Mouse (Mus musculus) intestine, embryonic 14.5 days (tissue): ENCODE measurements around the gene Olfr1364. TPM values are rescaled to one million over a fixed set of nuclear protein-coding genes. Genes with fewer than 3 reads are reported as not detected.

Source experiments
- ATAC-seq: fragments of 200-750 bp; cut with Nextera tagmentation; replicated peaks from 2 replicates; pipeline ENCODE4 v1.8.0; 2017; ENCODE audit warnings: low read depth, moderate number of reproducible peaks, moderate TSS enrichment, moderate library complexity; ENCODE audit not compliant: low FRiP score, low TSS enrichment
- DNase-seq: peaks from one replicate; pipeline ENCODE4 v3.0.0-alpha.2; 2018; ENCODE audit warnings: low spot score
- H3K27ac ChIP-seq: fragments of 300-500 bp; sonication (generic); 2 replicates; pipeline ENCODE4 v1.5.1; 2014; ENCODE audit warnings: low read depth, mild to moderate bottlenecking, control low read depth
- H3K27me3 ChIP-seq: fragments of 300-500 bp; sonication (generic); replicated peaks from 2 replicates; pipeline ENCODE4 v1.6.1; 2014; ENCODE audit warnings: low read length, control low read depth; ENCODE audit not compliant: control insufficient read depth, insufficient read depth
- H3K36me3 ChIP-seq: fragments of 300-500 bp; sonication (generic); 2 replicates; pipeline ENCODE4 v1.6.1; 2014; ENCODE audit warnings: low read length, control low read depth; ENCODE audit not compliant: control insufficient read depth, insufficient read depth
- H3K4me1 ChIP-seq: fragments of 300-500 bp; sonication (generic); replicated peaks from 2 replicates; pipeline ENCODE4 v1.6.1; 2014; ENCODE audit warnings: low read length, control low read depth, mixed read lengths; ENCODE audit not compliant: control insufficient read depth, insufficient read depth
- H3K4me2 ChIP-seq: fragments of 300-500 bp; sonication (generic); 2 replicates; pipeline ENCODE4 v1.6.1; 2014; ENCODE audit warnings: low read length
- H3K4me3 ChIP-seq: fragments of 300-500 bp; sonication (generic); 2 replicates; pipeline ENCODE4 v1.5.1; 2014; ENCODE audit warnings: low read depth, low read length, control low read depth, mixed read lengths
- H3K9ac ChIP-seq: fragments of 300-500 bp; sonication (generic); 2 replicates; pipeline ENCODE4 v1.6.1; 2014; ENCODE audit warnings: mild to moderate bottlenecking, low read length
- H3K9me3 ChIP-seq: fragments of 300-500 bp; sonication (generic); 2 replicates; pipeline ENCODE4 v1.6.1; 2016; ENCODE audit warnings: low read length, control low read depth; ENCODE audit not compliant: control insufficient read depth
- WGBS: fragments of 180-500 bp; shearing (Covaris S2); extraction: QIAGEN DNeasy Blood & Tissue Kit; methylation state at CpG from one replicate; pipeline ENCODE4 v1.1.7; 2014; 5-methylcytosine and 5-hydroxymethylcytosine counted together
- polyA plus RNA-seq: library from polyadenylated mRNA; unstranded; fragments of >200 nt; fragmentation: Nextera tagmentation; extraction: Ambion mirVana; gene quantifications from 2 replicates; pipeline ENCODE4 v1.2.1, GENCODE M21; 2014

Gene Olfr1364
- polyA plus RNA-seq: not detected in 2 replicates

GRCm38 (mm10) chr13:21581659-21582058 lies at the start of gene Olfr1364:
Gene Olfr1364 (minus strand): TSS chr13:21581759.
- H3K9ac ChIP-seq: no peak within 1 kb of the TSS
- no peaks in the 10 kb centered on the region for H3K36me3 ChIP-seq
- DNase-seq (no peak), ATAC-seq (no peak)
- no peaks in the 10 kb centered on the region for H3K9me3 ChIP-seq
- no peak within 1 kb of the TSS for H3K4me2 ChIP-seq
- H3K4me1 ChIP-seq: no peaks in the 10 kb centered on the region
- 83% methylated on average over 2 of the region's 2 CpGs for WGBS
- H3K27ac ChIP-seq: no peak within 1 kb of the TSS
- H3K27me3 ChIP-seq: no peaks in the 10 kb centered on the region
- no peak within 1 kb of the TSS for H3K4me3 ChIP-seq

- H3K4me3 ChIP-seq: no peak within 1 kb of the TSS
- no peak within 1 kb of the TSS for H3K9ac ChIP-seq
- ATAC-seq (no peak), DNase-seq (no peak)
- no peaks in the 10 kb centered on the region for H3K36me3 ChIP-seq
- no peaks in the 10 kb centered on the region for H3K9me3 ChIP-seq
- no peak within 1 kb of the TSS for H3K27ac ChIP-seq
- no peak within 1 kb of the TSS for H3K4me2 ChIP-seq
- no peaks in the 10 kb centered on the region for H3K4me1 ChIP-seq
- no peaks in the 10 kb centered on the region for H3K27me3 ChIP-seq
Observed at GRCm38 (mm10) chr13:21613922-21614321, 32.4 kb upstream of the Olfr1364 start, which contains the start of gene Olfr1362. Gene Olfr1362 (minus strand): TSS chr13:21614022.

GRCm38 (mm10) chr13:21591618-21592017 lies 10.1 kb upstream of the Olfr1364 start:
- Histone ChIP-seq H3K4me3 (no peak overlapping the region), H3K4me2 (no peak overlapping the region), H3K9me3 (peaks cover 4% of the 10 kb centered on the region; the same call in 1 of the 2 replicates), H3K27me3 (no peaks in the 10 kb centered on the region), H3K9ac (no peak overlapping the region), H3K4me1 (no peaks in the 10 kb centered on the region), H3K27ac (no peak overlapping the region), H3K36me3 (no peaks in the 10 kb centered on the region)
- 62% methylated on average over 2 of the region's 2 CpGs for WGBS
- no peak; the same call in 1 of the 2 replicates for ATAC-seq
- no peak for DNase-seq

- no peaks in the 10 kb centered on the region for H3K36me3 ChIP-seq
- no peaks in the 10 kb centered on the region for H3K4me1 ChIP-seq
- ATAC-seq (no peak), DNase-seq (no peak)
- no peak within 1 kb of the TSS for H3K27ac ChIP-seq
- no peak within 1 kb of the TSS for H3K4me3 ChIP-seq
- 59% methylated on average over 1 of the region's 1 CpGs for WGBS
- no peaks in the 10 kb centered on the region for H3K9me3 ChIP-seq
- no peak within 1 kb of the TSS for H3K9ac ChIP-seq
- H3K27me3 ChIP-seq: no peaks in the 10 kb centered on the region
- H3K4me2 ChIP-seq: no peak within 1 kb of the TSS
Observed at GRCm38 (mm10) chr13:21559793-21560192, 21.8 kb downstream of the Olfr1364 start, which contains the start of gene Olfr1535. Gene Olfr1535 (minus strand): TSS chr13:21559893.

GRCm38 (mm10) chr13:21550416-21551110 lies 31.0 kb downstream of the Olfr1364 start:
- H3K4me2 ChIP-seq: no peak overlapping the region
- DNase-seq: no peak
- no peaks in the 10 kb centered on the region for H3K36me3 ChIP-seq
- H3K9ac ChIP-seq: no peak overlapping the region
- no peaks in the 10 kb centered on the region for H3K9me3 ChIP-seq
- WGBS: 50% methylated on average over 3 of the region's 3 CpGs
- H3K4me3 ChIP-seq: no peak overlapping the region
- H3K4me1 ChIP-seq: no peaks in the 10 kb centered on the region
- no peak for ATAC-seq
- no peaks in the 10 kb centered on the region for H3K27me3 ChIP-seq
- H3K27ac ChIP-seq: no peak overlapping the region

- Histone ChIP-seq H3K27me3 (no peaks in the 10 kb centered on the region), H3K9me3 (no peaks in the 10 kb centered on the region), H3K27ac (no peak overlapping the region), H3K4me2 (no peak overlapping the region), H3K4me3 (no peak overlapping the region), H3K4me1 (no peaks in the 10 kb centered on the region), H3K36me3 (no peaks in the 10 kb centered on the region), H3K9ac (no peak overlapping the region)
- DNase-seq: no peak
- WGBS: 86% methylated on average over 3 of the region's 3 CpGs
- no peak for ATAC-seq
Observed at GRCm38 (mm10) chr13:21549487-21549886, 32.1 kb downstream of the Olfr1364 start.

- Histone ChIP-seq H3K9me3 (no peaks in the 10 kb centered on the region), H3K4me3 (no peak within 1 kb of the TSS), H3K27ac (no peak within 1 kb of the TSS), H3K4me1 (no peaks in the 10 kb centered on the region), H3K4me2 (no peak within 1 kb of the TSS), H3K36me3 (no peaks in the 10 kb centered on the region), H3K27me3 (no peaks in the 10 kb centered on the region), H3K9ac (no peak within 1 kb of the TSS)
- ATAC-seq: no peak
- WGBS: 75% methylated on average over 1 of the region's 1 CpGs
- DNase-seq: no peak
Observed at GRCm38 (mm10) chr13:21542708-21543107, 38.9 kb downstream of the Olfr1364 start, which contains the start of gene Olfr1366. Gene Olfr1366 (minus strand): TSS chr13:21542808.

GRCm38 (mm10) chr13:21530781-21531201 lies 50.8 kb downstream of the Olfr1364 start, which contains the start of gene Zkscan8:
Gene Zkscan8 (minus strand): TSS chr13:21531120.
- under 1% methylated on average over 39 of the region's 39 CpGs for WGBS
- peak within 1 kb of the TSS; percentile 91 for H3K27ac ChIP-seq
- peak within 1 kb of the TSS; percentile 94 for H3K9ac ChIP-seq
- H3K27me3 ChIP-seq: no peaks in the 10 kb centered on the region
- H3K9me3 ChIP-seq: no peaks in the 10 kb centered on the region
- peak; percentile 97 for DNase-seq
- peak within 1 kb of the TSS; percentile 74 for H3K4me2 ChIP-seq
- H3K4me3 ChIP-seq: peak within 1 kb of the TSS; percentile 60
- peak; percentile 96 for ATAC-seq
- peaks cover 7% of the 10 kb centered on the region for H3K4me1 ChIP-seq
- H3K36me3 ChIP-seq: peaks cover 13% of the 10 kb centered on the region

- no peak for ATAC-seq
- H3K9ac ChIP-seq: peak overlapping the region; percentile 94
- H3K4me3 ChIP-seq: peak overlapping the region; percentile 60
- no peaks in the 10 kb centered on the region for H3K27me3 ChIP-seq
- peak overlapping the region; percentile 74 for H3K4me2 ChIP-seq
- peaks cover 19% of the 10 kb centered on the region for H3K36me3 ChIP-seq
- peaks cover 7% of the 10 kb centered on the region for H3K4me1 ChIP-seq
- no peak overlapping the region for H3K27ac ChIP-seq
- H3K9me3 ChIP-seq: no peaks in the 10 kb centered on the region
- DNase-seq: no peak
- 44% methylated on average over 7 of the region's 7 CpGs for WGBS
Observed at GRCm38 (mm10) chr13:21530136-21530535, 51.4 kb downstream of the Olfr1364 start.
